In the genomic region with DNA sequence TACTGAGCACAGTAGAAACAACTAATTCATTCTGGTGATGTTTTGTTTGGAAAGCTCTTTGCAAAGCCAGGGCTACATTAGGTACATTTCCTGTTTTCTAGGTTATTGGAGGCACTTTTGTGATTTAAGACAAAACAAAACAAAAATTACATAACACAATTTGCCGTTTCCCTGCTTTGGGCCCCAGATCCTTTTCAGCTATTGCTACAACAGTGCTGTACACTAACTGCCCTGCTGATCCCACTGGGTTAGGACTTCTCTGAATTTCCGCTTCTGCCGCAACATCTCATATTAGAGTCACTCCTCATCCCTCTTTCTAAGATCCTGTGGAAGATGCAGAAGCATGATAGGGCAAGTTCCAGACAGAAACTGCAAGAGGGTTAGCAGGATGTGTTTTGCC, we compare ENCODE assay signal across 31 mouse cellular contexts. TPM values are rescaled to one million over a fixed set of nuclear protein-coding genes. Genes with fewer than 3 reads are reported as not detected.
DNase-seq lines count a peak whose midpoint lies in the region; ATAC-seq and TF ChIP-seq lines count a peak whose summit lies in the region.
"Had no signal": no experiment of that assay in that cellular context is flagged by ENCODE, and none has a peak within 500 bp of the region (broad histone marks: within the 10 kb centered on the region; RNA-seq: fewer than 3 reads in every experiment).

No protein-coding gene starts in this region.

- TF ChIP-seq CTCF in heart, adult 2 months (IDR thresholded peaks at IDR 0.05), result no peak
- TF ChIP-seq CTCF in layer of hippocampus, adult 2 months (conservative IDR thresholded peaks at IDR 0.05), result no peak

- peak overlapping the region; percentile 82 for H3K27ac ChIP-seq in heart, adult 2 months
- no peak overlapping the region for H3K27ac ChIP-seq in heart, embryonic 12.5 days (ENCODE audit: poor library complexity, severe bottlenecking)
- 0 out of 2 replicates have a peak overlapping the region, but pooled peaks have one; percentile 1 for H3K27ac ChIP-seq in layer of hippocampus, adult 2 months
- H3K27ac ChIP-seq in embryonic facial prominence, embryonic 15.5 days (replicated peaks), result 0 out of 2 replicates have a peak overlapping the region, but pooled peaks have one; percentile 48
- H3K27ac ChIP-seq: embryonic facial prominence, embryonic 12.5 days; heart, embryonic 10.5 days; hindbrain, embryonic 13.5 days; left cerebral cortex, adult 2 months; liver, embryonic 14.5 days; lung, embryonic 15.5 days; midbrain, embryonic 12.5 days had no signal

- H3K79me2 ChIP-seq in heart, adult 2 months (replicated peaks; ENCODE audit: control insufficient read depth, insufficient read depth, low read length), result no peaks in the 10 kb centered on the region

- H3K36me3 ChIP-seq in heart, adult 2 months (ENCODE audit: control insufficient read depth, insufficient read depth, low read length), result peaks cover 20% of the 10 kb centered on the region
- H3K36me3 ChIP-seq in heart, embryonic 12.5 days, result no peaks in the 10 kb centered on the region
- no peaks in the 10 kb centered on the region for H3K36me3 ChIP-seq in embryonic facial prominence, embryonic 15.5 days
- H3K36me3 ChIP-seq: embryonic facial prominence, embryonic 12.5 days; G1E; heart, embryonic 10.5 days; hindbrain, embryonic 13.5 days; lung, embryonic 15.5 days; midbrain, embryonic 12.5 days had no signal

- H3K9me3 ChIP-seq in heart, embryonic 12.5 days (replicated peaks), result no peaks in the 10 kb centered on the region
- H3K9me3 ChIP-seq in embryonic facial prominence, embryonic 15.5 days (replicated peaks), result no peaks in the 10 kb centered on the region
- H3K9me3 ChIP-seq: embryonic facial prominence, embryonic 12.5 days; G1E; heart, embryonic 10.5 days; hindbrain, embryonic 13.5 days; lung, embryonic 15.5 days; midbrain, embryonic 12.5 days had no signal

- no peak overlapping the region for H3K4me2 ChIP-seq in heart, embryonic 12.5 days
- no peak overlapping the region for H3K4me2 ChIP-seq in embryonic facial prominence, embryonic 15.5 days (replicated peaks)
- H3K4me2 ChIP-seq: embryonic facial prominence, embryonic 12.5 days; hindbrain, embryonic 13.5 days; lung, embryonic 15.5 days; midbrain, embryonic 12.5 days had no signal

- no peak overlapping the region for H3K9ac ChIP-seq in heart, adult 2 months (ENCODE audit: low read depth, low read length)
- no peak overlapping the region for H3K9ac ChIP-seq in heart, embryonic 12.5 days
- H3K9ac ChIP-seq in embryonic facial prominence, embryonic 15.5 days, result no peak overlapping the region
- H3K9ac ChIP-seq: embryonic facial prominence, embryonic 12.5 days; hindbrain, embryonic 13.5 days; liver, embryonic 14.5 days; lung, embryonic 15.5 days; midbrain, embryonic 12.5 days had no signal

- no peak for TF ChIP-seq EP300 in heart, adult 2 months (IDR thresholded peaks at IDR 0.05; ENCODE audit: insufficient read depth, low read depth, low read length)

- intact Hi-C loops in heart, adult 2 months (cut with DNase I), result no loop called here

- no peak for DNase-seq in heart, adult 2 months
- no peak for DNase-seq in layer of hippocampus, adult 2 months (ENCODE audit: low spot score in 2 of 2)
- no peak for DNase-seq in layer of hippocampus, adult 11-12 months (ENCODE audit: low spot score)
- DNase-seq in NIH3T3 (ENCODE audit: low read depth), result peak; percentile 27
- DNase-seq in frontal cortex, postnatal 36 days (ENCODE audit: low spot score in 2 of 2), result no peak
- DNase-seq: B cell, adult 2 months; cerebellum, adult 18-20 months; cerebellum, postnatal 14 days; heart, postnatal 14 days; kidney, adult 18-20 months; kidney, postnatal 4 days; right cerebral cortex, postnatal 14 days; thymus, postnatal 14 days had no signal

- no peak overlapping the region for H3K4me3 ChIP-seq in heart, adult 2 months
- H3K4me3 ChIP-seq in heart, embryonic 12.5 days, result no peak overlapping the region
- no peak overlapping the region for H3K4me3 ChIP-seq in layer of hippocampus, adult 2 months
- H3K4me3 ChIP-seq in embryonic facial prominence, embryonic 15.5 days (replicated peaks), result no peak overlapping the region
- H3K4me3 ChIP-seq: embryonic facial prominence, embryonic 12.5 days; heart, embryonic 10.5 days; hindbrain, embryonic 13.5 days; left cerebral cortex, adult 2 months; lung, embryonic 15.5 days; midbrain, embryonic 12.5 days had no signal

- no peak for TF ChIP-seq POLR2A in heart, adult 2 months (IDR thresholded peaks at IDR 0.05; ENCODE audit: insufficient read depth, low read depth, low read length)

- peaks cover 27% of the 10 kb centered on the region for H3K4me1 ChIP-seq in heart, adult 2 months (ENCODE audit: control insufficient read depth, insufficient read depth, low read length)
- peaks cover 24% of the 10 kb centered on the region for H3K4me1 ChIP-seq in heart, embryonic 12.5 days (replicated peaks)
- H3K4me1 ChIP-seq in embryonic facial prominence, embryonic 15.5 days, result peaks cover 41% of the 10 kb centered on the region
- H3K4me1 ChIP-seq: midbrain, embryonic 12.5 days had no signal

- 60% methylated on average over 3 of the region's 3 CpGs for WGBS in heart, adult 2 months
- 79% methylated on average over 3 of the region's 3 CpGs for WGBS in heart, embryonic 12.5 days
- WGBS in embryonic facial prominence, embryonic 15.5 days, result 68% methylated on average over 3 of the region's 3 CpGs

- no peak for ATAC-seq in heart, embryonic 12.5 days (ENCODE audit: insufficient number of reproducible peaks, low FRiP score)
- ATAC-seq in embryonic facial prominence, embryonic 15.5 days (ENCODE audit: insufficient number of reproducible peaks, low FRiP score, low TSS enrichment, low read depth), result no peak
- ATAC-seq: forebrain, embryonic 14.5 days had no signal

- H3K27me3 ChIP-seq in heart, adult 2 months (ENCODE audit: control insufficient read depth, insufficient read depth, low read length), result no peaks in the 10 kb centered on the region
- no peaks in the 10 kb centered on the region for H3K27me3 ChIP-seq in heart, embryonic 12.5 days (replicated peaks)
- no peaks in the 10 kb centered on the region for H3K27me3 ChIP-seq in embryonic facial prominence, embryonic 15.5 days
- H3K27me3 ChIP-seq: CH12.LX; embryonic facial prominence, embryonic 12.5 days; hindbrain, embryonic 13.5 days; lung, embryonic 15.5 days; midbrain, embryonic 12.5 days had no signal

RNA-seq across cellular contexts. Expression of a gene that starts 38.6 kb away (rescaled TPM):
- under 1 TPM; 0.18 to 0.21 TPM for total RNA-seq in heart, adult 2 months (2021)
- 0.12 and 0.31 TPM in 2 replicates for polyA plus RNA-seq in heart, adult 2 months (2012; rRNA removed)
- polyA plus RNA-seq in heart, embryonic 12.5 days (2016; fragmentation: Nextera tagmentation; extraction: Ambion mirVana), result 0.05 TPM in 1 of 2 replicates, not detected in the other
- total RNA-seq in layer of hippocampus, adult 2 months (2021), result not detected
- 0.08 and 0.11 TPM in 2 replicates for polyA plus RNA-seq in embryonic facial prominence, embryonic 15.5 days (2015; fragmentation: Nextera tagmentation; extraction: Ambion mirVana)
- total RNA-seq: adrenal gland, adult 8-10 months; CH12.LX; gastrocnemius, postnatal 36 days; layer of hippocampus, postnatal 10 days; left cerebral cortex, adult 2 months; left cerebral cortex, postnatal 36 days; megakaryocyte, adult 5-6 weeks; neutrophil, adult 5-6 weeks had no signal
- polyA plus RNA-seq: embryonic facial prominence, embryonic 12.5 days; forebrain, embryonic 14.5 days; G1E; heart, embryonic 10.5 days; hindbrain, embryonic 13.5 days; liver, embryonic 14.5 days; midbrain, embryonic 12.5 days had no signal
